Mouse (Mus musculus) spleen, postnatal 36 days (tissue): ENCODE measurements around the gene Folr1.

Experiments used
- DNase-seq, 2 experiments: peaks; one replicate each; pipeline ENCODE4 v3.0.0; 2022; ENCODE audit warnings: low spot score in 2 of 2, mixed read lengths in 1 of 2

Gene Folr1

GRCm38 (mm10) chr7:101868241-101869162 lies 2.1 kb downstream of the Folr1 start:
- no peak for DNase-seq

- DNase-seq: no peak
These were observed 3.1 kb downstream of the Folr1 start for GRCm38 (mm10) chr7:101867482-101867881.

GRCm38 (mm10) chr7:101866491-101867265 lies 3.9 kb downstream of the Folr1 start:
- no peak for DNase-seq

- DNase-seq: no peak
These were observed 7.2 kb downstream of the Folr1 start, which contains the start of gene Anapc15 for GRCm38 (mm10) chr7:101863415-101863814. Anapc15 (plus strand) TSS chr7:101863715.

- DNase-seq: no peak
These were observed 8.3 kb downstream of the Folr1 start for GRCm38 (mm10) chr7:101862291-101862690.

- no peak for DNase-seq
These were observed 9.6 kb downstream of the Folr1 start for GRCm38 (mm10) chr7:101860978-101861377.

- peak; percentile 7 to 14 for DNase-seq
These were observed 12.2 kb downstream of the Folr1 start for GRCm38 (mm10) chr7:101858362-101858761.

- DNase-seq: peak in 1 of 2 experiments; percentile 12
These were observed 13.5 kb downstream of the Folr1 start, which contains the start of gene Folr2 for GRCm38 (mm10) chr7:101857094-101857493. Folr2 (minus strand) TSS chr7:101857194.

GRCm38 (mm10) chr7:101853816-101854215 lies 16.8 kb downstream of the Folr1 start:
- no peak for DNase-seq

- no peak for DNase-seq
These were observed 17.7 kb downstream of the Folr1 start for GRCm38 (mm10) chr7:101852846-101853245.

GRCm38 (mm10) chr7:101851689-101852088 lies 18.9 kb downstream of the Folr1 start:
- DNase-seq: no peak

- DNase-seq: no peak
These were observed 22.7 kb downstream of the Folr1 start for GRCm38 (mm10) chr7:101847934-101848333.

GRCm38 (mm10) chr7:101844186-101844585 lies 26.4 kb downstream of the Folr1 start:
- no peak for DNase-seq

- peak; percentile 33 to 42 for DNase-seq
These were observed 32.7 kb downstream of the Folr1 start, which contains the start of gene Inppl1 for GRCm38 (mm10) chr7:101837606-101838471. Inppl1 (minus strand) TSS chr7:101838229.

- DNase-seq: no peak
These were observed 33.4 kb downstream of the Folr1 start for GRCm38 (mm10) chr7:101837154-101837605.

- peak; percentile 53 to 56 for DNase-seq
These were observed 34.1 kb downstream of the Folr1 start for GRCm38 (mm10) chr7:101836271-101837153.

GRCm38 (mm10) chr7:101835457-101836109 lies 35.0 kb downstream of the Folr1 start:
- DNase-seq: no peak

GRCm38 (mm10) chr7:101834903-101835302 lies 35.7 kb downstream of the Folr1 start:
- no peak for DNase-seq

GRCm38 (mm10) chr7:101833916-101834584 lies 36.5 kb downstream of the Folr1 start:
- DNase-seq: no peak
